Mouse (Mus musculus): ENCODE results near the gene Scgb2b26. TPM values are rescaled to one million over a fixed set of nuclear protein-coding genes. Genes with fewer than 3 reads are reported as not detected.

The Scgb2b26 gene
- polyA plus RNA-seq (2017; shearing (Covaris generic)) = not detected

DNA sequence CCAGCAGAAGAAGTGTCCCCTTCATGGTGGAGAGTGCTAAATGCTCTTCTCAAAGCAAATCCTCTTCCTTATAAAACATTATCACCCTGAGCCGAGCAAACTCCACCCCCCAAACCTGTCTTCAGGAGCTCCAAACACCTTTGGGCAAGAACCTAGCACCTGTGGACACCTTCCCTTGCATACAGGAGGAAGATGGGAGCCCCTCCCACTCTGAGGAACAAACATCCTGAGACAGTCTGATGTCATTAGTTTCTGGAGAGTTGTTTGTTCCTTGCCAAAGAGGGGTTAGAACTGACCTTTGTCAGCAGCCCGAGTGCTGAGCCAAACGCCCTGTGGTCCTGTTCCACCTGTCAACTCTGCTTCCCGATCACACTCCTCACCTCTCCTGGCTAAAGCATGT is at the start of gene Scgb2b26:
Gene Scgb2b26, minus strand, starts transcription at position 101 of the 400 bp plus-strand sequence.

Other genes starting within 250 kb of the Scgb2b26 start
- gene Scgb2b24, start 205.7 kb downstream of the Scgb2b26 start, polyA plus RNA-seq (2017; shearing (Covaris generic)) = not detected
- gene Scgb1b24, start 201.2 kb downstream of the Scgb2b26 start, polyA plus RNA-seq (2017; shearing (Covaris generic)) = not detected
- not detected for gene Scgb2b27, start 68.9 kb upstream of the Scgb2b26 start, polyA plus RNA-seq (2017; shearing (Covaris generic))
- not detected for gene Scgb1b27, start 76.4 kb upstream of the Scgb2b26 start, polyA plus RNA-seq (2017; shearing (Covaris generic))
- gene Scgb1b30, start 150.4 kb upstream of the Scgb2b26 start, polyA plus RNA-seq (2017; shearing (Covaris generic)) = not detected
- not detected for gene Wtip, start 188.2 kb upstream of the Scgb2b26 start, polyA plus RNA-seq (2017; shearing (Covaris generic))
- 103 TPM for gene Uba2, start 224.6 kb upstream of the Scgb2b26 start, polyA plus RNA-seq (2017; shearing (Covaris generic))

Data from effector memory CD4-positive, alpha-beta T cell, adult 7 months (primary cell).